Mouse (Mus musculus): ENCODE data around the gene Hoxc12. TPM values are rescaled to one million over a fixed set of nuclear protein-coding genes. Genes with fewer than 3 reads are reported as not detected.

Gene Hoxc12
- polyA plus RNA-seq, 1 experiment from 2014 or later: not detected

DNA sequence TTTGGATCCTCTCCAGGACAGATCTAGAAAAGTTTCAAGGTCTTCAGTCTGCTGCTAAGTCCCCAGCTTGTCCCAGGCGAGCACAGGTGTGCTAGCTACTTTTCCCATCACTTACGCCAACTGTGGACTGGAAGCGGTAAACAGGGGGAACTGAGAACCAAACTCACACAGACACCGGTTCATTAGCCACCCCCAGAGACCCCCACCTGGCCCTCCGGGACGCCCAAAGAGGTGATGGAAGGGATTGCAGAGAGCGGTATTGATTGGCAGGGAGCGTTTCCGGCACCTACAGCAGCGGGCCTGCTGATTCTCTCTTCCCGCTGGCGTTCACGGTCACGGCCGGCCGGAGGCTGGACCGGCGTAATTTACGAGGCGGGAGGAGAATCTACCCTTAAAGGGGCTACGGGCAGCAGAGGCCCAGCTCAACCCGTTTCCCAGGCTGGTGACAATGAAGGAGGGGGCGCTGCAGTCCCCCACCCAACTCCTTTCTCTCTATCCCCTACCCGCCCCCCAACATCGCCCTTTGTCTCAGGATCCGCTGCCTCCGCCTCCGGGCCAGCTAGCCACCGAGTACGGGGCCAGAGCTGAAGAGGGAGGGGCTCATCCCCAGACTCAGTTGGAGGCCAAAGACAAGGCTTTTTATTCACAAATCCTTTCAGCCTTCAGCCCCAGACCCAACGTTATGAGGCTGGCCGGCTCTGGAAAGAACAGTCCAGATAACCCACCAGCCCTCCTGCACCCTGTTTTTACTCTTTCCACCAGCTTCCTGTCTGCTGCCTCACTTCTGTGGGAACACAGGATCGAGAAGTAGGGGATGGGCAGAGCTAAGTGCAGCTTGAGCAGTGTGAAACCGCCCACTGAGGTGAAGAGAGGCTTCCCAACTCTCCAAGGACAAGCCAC lies 2.9 kb downstream of the Hoxc12 start:
- Histone ChIP-seq H3K4me1 (ENCODE audit: control insufficient read depth in 2 of 2, insufficient read depth in 2 of 2, low read length in 2 of 2) (peaks cover 0 to 8% of the 10 kb centered on the region in 2 experiments; a peak in 2 of 4 replicates), H3K27ac (replicated peaks in 1 of 2; ENCODE audit: control insufficient read depth in 1 of 2, insufficient read depth in 1 of 2, low read depth in 2 of 2, low read length in 2 of 2) (no peak overlapping the region), H3K9ac (ENCODE audit: low read length) (no peak overlapping the region), H3K27me3 (ENCODE audit: control insufficient read depth, insufficient read depth, low read length) (peaks cover 100% of the 10 kb centered on the region), H3K36me3 (ENCODE audit: control insufficient read depth, insufficient read depth, low read length) (no peaks in the 10 kb centered on the region), H3K4me3 (ENCODE audit: control insufficient read depth in 1 of 2, insufficient read depth in 1 of 2, low read depth in 1 of 2, low read length in 2 of 2) (no peak overlapping the region), H3K4me2 (ENCODE audit: low read length) (no peak overlapping the region), H3K9me3 (ENCODE audit: control insufficient read depth, low read length) (no peaks in the 10 kb centered on the region)
- no peak for ATAC-seq (ENCODE audit: insufficient number of reproducible peaks, insufficient read depth, low FRiP score, low read depth)
- WGBS: 3% methylated on average over 34 of the region's 34 CpGs

DNA sequence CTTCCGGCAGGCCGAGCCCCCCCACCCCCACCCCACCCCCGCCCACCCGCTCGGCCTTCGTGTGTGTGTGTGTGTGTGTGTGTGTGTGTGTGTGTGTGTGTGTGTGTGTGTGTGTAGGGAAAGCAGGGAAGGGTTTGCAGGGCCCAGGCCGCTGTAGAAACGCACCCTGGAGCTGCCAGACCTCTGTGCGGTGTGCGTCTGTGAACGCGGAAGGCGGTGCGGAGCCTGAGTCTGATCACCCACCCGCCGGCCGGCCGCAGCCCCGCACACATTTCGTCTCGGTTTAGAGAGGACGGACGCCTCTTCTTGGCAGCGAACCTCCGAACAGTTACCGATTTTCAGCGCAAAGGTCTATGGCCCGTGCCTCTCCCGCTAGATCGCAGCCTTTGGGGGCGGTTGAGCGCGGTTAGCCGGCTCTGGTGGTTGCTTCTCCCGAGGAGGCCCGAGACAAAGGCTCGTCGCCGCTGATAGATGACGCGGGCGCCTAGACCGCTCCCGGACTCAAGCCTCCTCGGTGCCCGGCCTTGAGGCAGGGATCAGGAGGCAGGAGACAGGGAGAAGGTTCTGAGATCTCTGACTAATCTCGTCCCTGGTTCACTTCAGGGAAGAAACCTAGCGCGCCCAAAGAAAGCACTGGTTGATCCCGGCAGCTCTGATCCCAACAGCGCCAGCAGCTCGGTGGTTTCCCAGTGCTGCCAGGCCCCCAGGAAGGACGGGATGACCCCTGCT lies 6.3 kb downstream of the Hoxc12 start:
- peaks cover 100% of the 10 kb centered on the region for H3K27me3 ChIP-seq (ENCODE audit: control insufficient read depth, insufficient read depth, low read length)
- H3K27ac ChIP-seq (replicated peaks in 1 of 2; ENCODE audit: control insufficient read depth in 1 of 2, insufficient read depth in 1 of 2, low read depth in 2 of 2, low read length in 2 of 2): no peak overlapping the region
- peak overlapping the region; percentile 20 to 29 for H3K4me3 ChIP-seq (ENCODE audit: control insufficient read depth in 1 of 2, insufficient read depth in 1 of 2, low read depth in 1 of 2, low read length in 2 of 2)
- no peak for ATAC-seq (ENCODE audit: insufficient number of reproducible peaks, insufficient read depth, low FRiP score, low read depth)
- under 1% methylated on average over 53 of the region's 53 CpGs for WGBS
- peak overlapping the region; percentile 60 for H3K4me2 ChIP-seq (ENCODE audit: low read length)
- H3K9me3 ChIP-seq (ENCODE audit: control insufficient read depth, low read length): no peaks in the 10 kb centered on the region
- H3K9ac ChIP-seq (ENCODE audit: low read length): no peak overlapping the region
- H3K4me1 ChIP-seq (ENCODE audit: control insufficient read depth in 2 of 2, insufficient read depth in 2 of 2, low read length in 2 of 2): peaks cover 0 to 4% of the 10 kb centered on the region in 2 experiments; a peak in 2 of 4 replicates
- no peaks in the 10 kb centered on the region for H3K36me3 ChIP-seq (ENCODE audit: control insufficient read depth, insufficient read depth, low read length)

DNA sequence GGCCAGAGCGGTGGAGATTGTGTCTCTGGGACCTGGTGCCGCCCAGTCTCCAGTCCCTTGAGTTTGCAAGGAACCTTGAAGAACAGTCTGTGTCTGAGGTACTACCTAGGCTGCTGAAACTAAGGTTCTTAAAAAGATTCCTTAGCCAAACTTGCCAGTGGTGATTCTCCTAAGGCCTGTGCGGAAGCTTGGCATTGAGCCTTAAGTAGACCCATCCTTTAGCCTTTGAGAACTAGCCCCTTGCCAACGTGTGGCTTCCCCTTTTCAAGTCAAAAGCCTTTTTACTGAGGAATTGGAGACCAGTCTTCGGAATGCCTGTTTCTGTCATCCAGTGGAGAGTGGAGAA lies 6.9 kb downstream of the Hoxc12 start:
- H3K4me1 ChIP-seq (ENCODE audit: control insufficient read depth in 2 of 2, insufficient read depth in 2 of 2, low read length in 2 of 2): peaks cover 0 to 4% of the 10 kb centered on the region in 2 experiments; a peak in 2 of 4 replicates
- 3% methylated on average over 5 of the region's 5 CpGs for WGBS

DNA sequence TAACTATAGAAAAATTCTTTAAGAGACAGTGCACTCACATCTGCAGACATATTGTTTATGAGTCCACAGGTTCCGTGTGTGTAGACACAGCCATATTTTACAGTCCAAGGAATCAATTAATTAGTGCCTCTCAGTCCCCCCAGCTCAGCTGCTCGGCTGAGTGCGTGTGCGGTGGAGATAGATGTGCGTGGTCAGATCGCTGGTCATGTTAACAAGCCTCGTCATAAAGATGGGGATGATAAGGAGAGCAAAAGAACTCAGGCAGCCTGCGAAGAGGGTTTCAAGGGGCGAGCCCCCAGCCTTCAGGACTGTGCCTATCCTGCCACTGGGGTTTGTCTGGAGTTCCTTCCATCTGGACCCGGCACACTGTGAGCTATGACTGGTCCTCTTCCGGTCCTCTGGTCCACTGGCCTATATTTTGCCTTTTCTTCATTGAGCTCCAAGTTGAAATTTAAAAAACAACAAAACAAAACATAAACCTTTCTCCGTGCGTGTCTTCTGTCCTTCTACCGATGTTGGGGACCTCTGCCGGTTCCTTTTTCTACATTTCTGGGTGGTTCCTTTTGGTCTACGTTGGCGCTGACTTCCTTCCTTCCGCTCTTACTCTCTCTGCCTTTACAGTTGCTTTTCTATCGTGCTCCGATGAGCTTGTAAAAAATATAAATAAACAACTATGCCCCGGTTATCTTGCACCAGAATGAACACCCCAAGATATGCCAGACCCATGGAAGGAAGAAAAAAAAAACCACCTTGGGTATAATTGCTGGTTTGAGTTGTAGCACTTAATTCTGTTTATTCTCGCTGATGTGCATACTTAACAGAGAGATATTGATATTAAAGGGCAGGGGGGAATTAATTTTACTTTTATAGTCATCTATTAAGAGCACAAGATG lies 8.9 kb downstream of the Hoxc12 start:
- peaks cover 100% of the 10 kb centered on the region for H3K27me3 ChIP-seq (ENCODE audit: control insufficient read depth, insufficient read depth, low read length)
- no peaks in the 10 kb centered on the region for H3K36me3 ChIP-seq (ENCODE audit: control insufficient read depth, insufficient read depth, low read length)
- WGBS: 15% methylated on average over 22 of the region's 22 CpGs
- H3K4me3 ChIP-seq (ENCODE audit: control insufficient read depth in 1 of 2, insufficient read depth in 1 of 2, low read depth in 1 of 2, low read length in 2 of 2): no peak overlapping the region
- ATAC-seq (ENCODE audit: insufficient number of reproducible peaks, insufficient read depth, low FRiP score, low read depth): no peak
- H3K4me2 ChIP-seq (ENCODE audit: low read length): no peak overlapping the region
- no peak overlapping the region for H3K27ac ChIP-seq (replicated peaks in 1 of 2; ENCODE audit: control insufficient read depth in 1 of 2, insufficient read depth in 1 of 2, low read depth in 2 of 2, low read length in 2 of 2)
- H3K9me3 ChIP-seq (ENCODE audit: control insufficient read depth, low read length): no peaks in the 10 kb centered on the region
- no peak overlapping the region for H3K9ac ChIP-seq (ENCODE audit: low read length)
- H3K4me1 ChIP-seq (ENCODE audit: control insufficient read depth in 2 of 2, insufficient read depth in 2 of 2, low read length in 2 of 2): peaks cover 0 to 4% of the 10 kb centered on the region in 2 experiments; a peak in 2 of 4 replicates

More for the DNA sequence above, 6.9 kb downstream of the Hoxc12 start:
- Histone ChIP-seq H3K9me3 (ENCODE audit: control insufficient read depth, low read length) (no peaks in the 10 kb centered on the region), H3K4me3 (ENCODE audit: control insufficient read depth in 1 of 2, insufficient read depth in 1 of 2, low read depth in 1 of 2, low read length in 2 of 2) (no peak overlapping the region; a peak in 1 of 4 replicates), H3K4me2 (ENCODE audit: low read length) (peak overlapping the region; percentile 60; the same call in 1 of the 2 replicates), H3K36me3 (ENCODE audit: control insufficient read depth, insufficient read depth, low read length) (no peaks in the 10 kb centered on the region), H3K27me3 (ENCODE audit: control insufficient read depth, insufficient read depth, low read length) (peaks cover 100% of the 10 kb centered on the region), H3K27ac (replicated peaks in 1 of 2; ENCODE audit: control insufficient read depth in 1 of 2, insufficient read depth in 1 of 2, low read depth in 2 of 2, low read length in 2 of 2) (no peak overlapping the region), H3K9ac (ENCODE audit: low read length) (no peak overlapping the region)
- no peak for ATAC-seq (ENCODE audit: insufficient number of reproducible peaks, insufficient read depth, low FRiP score, low read depth)

DNA sequence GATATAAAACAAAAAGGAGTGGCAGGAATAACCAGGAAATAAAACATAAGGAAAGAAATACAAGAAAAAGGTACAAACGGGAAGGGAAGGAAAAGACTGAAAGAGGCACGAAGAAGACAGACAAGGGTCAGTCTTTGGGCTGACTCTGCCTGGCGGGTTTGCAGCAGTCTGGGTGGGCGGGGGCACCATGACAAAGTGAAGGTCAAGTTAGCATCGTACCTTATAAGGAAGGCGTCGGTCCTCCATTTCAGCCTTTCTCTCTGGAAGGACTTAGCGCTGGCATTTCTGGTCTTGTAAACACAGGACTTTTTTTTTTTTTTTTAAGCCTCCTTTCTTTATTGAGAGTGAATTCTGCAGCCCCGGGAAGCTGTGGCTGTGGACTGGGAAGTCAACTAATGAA lies 10.7 kb downstream of the Hoxc12 start:
- H3K4me3 ChIP-seq (ENCODE audit: control insufficient read depth in 1 of 2, insufficient read depth in 1 of 2, low read depth in 1 of 2, low read length in 2 of 2): no peak overlapping the region
- no peaks in the 10 kb centered on the region for H3K36me3 ChIP-seq (ENCODE audit: control insufficient read depth, insufficient read depth, low read length)
- H3K27ac ChIP-seq (replicated peaks in 1 of 2; ENCODE audit: control insufficient read depth in 1 of 2, insufficient read depth in 1 of 2, low read depth in 2 of 2, low read length in 2 of 2): no peak overlapping the region
- peaks cover 0 to 4% of the 10 kb centered on the region in 2 experiments; a peak in 2 of 4 replicates for H3K4me1 ChIP-seq (ENCODE audit: control insufficient read depth in 2 of 2, insufficient read depth in 2 of 2, low read length in 2 of 2)
- no peak overlapping the region for H3K4me2 ChIP-seq (ENCODE audit: low read length)
- WGBS: 4% methylated on average over 9 of the region's 9 CpGs
- ATAC-seq (ENCODE audit: insufficient number of reproducible peaks, insufficient read depth, low FRiP score, low read depth): no peak
- peaks cover 100% of the 10 kb centered on the region for H3K27me3 ChIP-seq (ENCODE audit: control insufficient read depth, insufficient read depth, low read length)
- H3K9me3 ChIP-seq (ENCODE audit: control insufficient read depth, low read length): no peaks in the 10 kb centered on the region
- H3K9ac ChIP-seq (ENCODE audit: low read length): no peak overlapping the region

DNA sequence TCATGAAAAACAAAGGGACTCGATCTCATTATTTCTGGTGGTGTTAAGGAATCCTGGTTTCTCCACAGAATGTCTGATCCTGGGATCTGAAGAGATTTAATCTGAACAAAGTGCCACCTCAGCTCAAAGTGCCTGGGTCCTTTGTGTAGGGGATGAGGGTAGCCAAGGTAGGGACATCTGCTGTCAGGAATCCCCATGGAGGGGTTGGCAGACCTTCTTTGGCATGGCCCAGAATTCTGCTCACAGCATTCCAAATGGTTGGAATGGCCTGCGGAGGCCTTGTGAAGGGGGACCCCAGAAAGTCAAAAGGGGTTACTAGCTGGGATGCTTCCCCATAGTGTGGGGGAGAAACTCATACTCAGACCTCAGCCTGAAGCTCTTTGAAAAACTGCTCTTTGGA lies 12.3 kb downstream of the Hoxc12 start:
- H3K27ac ChIP-seq (replicated peaks in 1 of 2; ENCODE audit: control insufficient read depth in 1 of 2, insufficient read depth in 1 of 2, low read depth in 2 of 2, low read length in 2 of 2): no peak overlapping the region
- H3K4me3 ChIP-seq (ENCODE audit: control insufficient read depth in 1 of 2, insufficient read depth in 1 of 2, low read depth in 1 of 2, low read length in 2 of 2): no peak overlapping the region
- H3K27me3 ChIP-seq (ENCODE audit: control insufficient read depth, insufficient read depth, low read length): peaks cover 100% of the 10 kb centered on the region
- H3K9ac ChIP-seq (ENCODE audit: low read length): no peak overlapping the region
- no peaks in the 10 kb centered on the region for H3K9me3 ChIP-seq (ENCODE audit: control insufficient read depth, low read length)
- H3K36me3 ChIP-seq (ENCODE audit: control insufficient read depth, insufficient read depth, low read length): no peaks in the 10 kb centered on the region
- H3K4me1 ChIP-seq (ENCODE audit: control insufficient read depth in 2 of 2, insufficient read depth in 2 of 2, low read length in 2 of 2): no peaks in the 10 kb centered on the region
- no peak for ATAC-seq (ENCODE audit: insufficient number of reproducible peaks, insufficient read depth, low FRiP score, low read depth)
- WGBS: 22% methylated on average over 2 of the region's 2 CpGs
- H3K4me2 ChIP-seq (ENCODE audit: low read length): no peak overlapping the region

DNA sequence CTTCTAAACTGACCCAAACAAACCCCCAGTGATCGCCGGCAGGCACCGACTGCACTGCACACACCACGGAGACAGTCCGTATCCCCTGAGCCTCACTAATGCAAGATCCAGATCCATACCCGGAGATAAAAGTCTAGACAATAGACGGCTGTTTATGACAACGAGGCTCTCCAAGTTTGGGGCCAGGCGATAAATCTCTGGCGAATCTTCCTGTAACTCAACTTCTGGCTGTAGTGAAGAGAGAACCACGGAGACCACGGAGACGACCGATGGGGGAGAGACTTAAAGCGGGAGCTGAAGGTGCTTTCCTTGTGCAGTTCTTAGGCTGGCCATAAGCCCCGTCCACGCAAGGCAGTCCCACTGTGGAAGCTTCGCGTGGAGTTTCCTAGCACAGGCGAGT lies 13.1 kb downstream of the Hoxc12 start:
- no peak overlapping the region for H3K4me3 ChIP-seq (ENCODE audit: control insufficient read depth in 1 of 2, insufficient read depth in 1 of 2, low read depth in 1 of 2, low read length in 2 of 2)
- H3K36me3 ChIP-seq (ENCODE audit: control insufficient read depth, insufficient read depth, low read length): no peaks in the 10 kb centered on the region
- H3K9ac ChIP-seq (ENCODE audit: low read length): no peak overlapping the region
- H3K4me2 ChIP-seq (ENCODE audit: low read length): no peak overlapping the region
- peaks cover 100% of the 10 kb centered on the region for H3K27me3 ChIP-seq (ENCODE audit: control insufficient read depth, insufficient read depth, low read length)
- 2% methylated on average over 20 of the region's 20 CpGs for WGBS
- H3K27ac ChIP-seq (replicated peaks in 1 of 2; ENCODE audit: control insufficient read depth in 1 of 2, insufficient read depth in 1 of 2, low read depth in 2 of 2, low read length in 2 of 2): no peak overlapping the region
- H3K9me3 ChIP-seq (ENCODE audit: control insufficient read depth, low read length): no peaks in the 10 kb centered on the region
- no peak for ATAC-seq (ENCODE audit: insufficient number of reproducible peaks, insufficient read depth, low FRiP score, low read depth)
- H3K4me1 ChIP-seq (ENCODE audit: control insufficient read depth in 2 of 2, insufficient read depth in 2 of 2, low read length in 2 of 2): no peaks in the 10 kb centered on the region

Data from heart, embryonic 14.5 days (tissue).